Mouse (Mus musculus) lung, postnatal 25 days (tissue): ENCODE data around the gene Prepl.

Source experiments
- DNase-seq: peaks from one replicate; pipeline ENCODE4 v3.0.0; 2022; ENCODE audit warnings: low spot score

The Prepl gene

GRCm38 (mm10) chr17:85070658-85071057, 19.4 kb downstream of the Prepl start:
- no peak for DNase-seq

- no peak for DNase-seq
Measured at GRCm38 (mm10) chr17:85067331-85067730, 22.7 kb downstream of the Prepl start.

- DNase-seq = no peak
Measured at GRCm38 (mm10) chr17:85063560-85063959, 26.5 kb downstream of the Prepl start.

- DNase-seq = no peak
Measured at GRCm38 (mm10) chr17:85059136-85059535, 30.9 kb downstream of the Prepl start.

GRCm38 (mm10) chr17:85058276-85058675, 31.8 kb downstream of the Prepl start:
- no peak for DNase-seq

GRCm38 (mm10) chr17:85048379-85048778, 41.7 kb downstream of the Prepl start:
- DNase-seq = no peak

GRCm38 (mm10) chr17:85045160-85045559, 44.9 kb downstream of the Prepl start:
- DNase-seq = no peak

- no peak for DNase-seq
Measured at GRCm38 (mm10) chr17:85044466-85044865, 45.6 kb downstream of the Prepl start.

GRCm38 (mm10) chr17:85043404-85043816, 46.6 kb downstream of the Prepl start:
- no peak for DNase-seq

- no peak for DNase-seq
Measured at GRCm38 (mm10) chr17:85042419-85042818, 47.6 kb downstream of the Prepl start.

GRCm38 (mm10) chr17:85040913-85041312, 49.1 kb downstream of the Prepl start:
- DNase-seq = no peak

- no peak for DNase-seq
Measured at GRCm38 (mm10) chr17:85038761-85039160, 51.3 kb downstream of the Prepl start.

GRCm38 (mm10) chr17:85038311-85038710, 51.7 kb downstream of the Prepl start:
- DNase-seq = no peak

GRCm38 (mm10) chr17:85037855-85038254, 52.2 kb downstream of the Prepl start:
- DNase-seq = no peak

GRCm38 (mm10) chr17:85034068-85034467, 56.0 kb downstream of the Prepl start:
- DNase-seq = no peak

- no peak for DNase-seq
Measured at GRCm38 (mm10) chr17:85033087-85033486, 57.0 kb downstream of the Prepl start.

- DNase-seq = no peak
Measured at GRCm38 (mm10) chr17:85030651-85031050, 59.4 kb downstream of the Prepl start.

- DNase-seq = no peak
Measured at GRCm38 (mm10) chr17:85028797-85029196, 61.2 kb downstream of the Prepl start.

GRCm38 (mm10) chr17:85028093-85028739, 61.8 kb downstream of the Prepl start, which contains the start of gene Slc3a1:
TSS of gene Slc3a1 (plus strand) at chr17:85028376.
- DNase-seq = no peak

- no peak for DNase-seq
Measured at GRCm38 (mm10) chr17:85027247-85027646, 62.8 kb downstream of the Prepl start.

GRCm38 (mm10) chr17:85026436-85026835, 63.6 kb downstream of the Prepl start:
- no peak for DNase-seq

- no peak for DNase-seq
Measured at GRCm38 (mm10) chr17:85025151-85025550, 64.9 kb downstream of the Prepl start.

- DNase-seq = no peak
Measured at GRCm38 (mm10) chr17:85024237-85024636, 65.8 kb downstream of the Prepl start.
